10 mouse cellular contexts compared by ENCODE assay signal in genomic region chr9:28748902-28749301, GRCm38 (mm10).
DNase-seq lines count a peak whose midpoint lies in the region; ATAC-seq and TF ChIP-seq lines count a peak whose summit lies in the region.
"Had no signal": no experiment of that assay in that cellular context is flagged by ENCODE, and none has a peak within 500 bp of the region (broad histone marks: within the 10 kb centered on the region; RNA-seq: fewer than 3 reads in every experiment).

No protein-coding gene starts in this region.

- H3K27me3 ChIP-seq in intestine, postnatal 0 days (replicated peaks; ENCODE audit: control insufficient read depth, insufficient read depth, low read length): no peaks in the 10 kb centered on the region
- H3K27me3 ChIP-seq in intestine, embryonic 16.5 days (replicated peaks; ENCODE audit: control insufficient read depth, insufficient read depth, low read length): no peaks in the 10 kb centered on the region
- no peaks in the 10 kb centered on the region for H3K27me3 ChIP-seq in forebrain, embryonic 11.5 days (ENCODE audit: control insufficient read depth, insufficient read depth, low read length)
- H3K27me3 ChIP-seq: heart, embryonic 15.5 days; liver, embryonic 13.5 days had no signal

- no peak overlapping the region for H3K27ac ChIP-seq in intestine, postnatal 0 days (ENCODE audit: low read depth, low read length)
- H3K27ac ChIP-seq in intestine, embryonic 16.5 days (ENCODE audit: low read length): no peak overlapping the region
- H3K27ac ChIP-seq in forebrain, embryonic 11.5 days (ENCODE audit: low read depth, low read length): no peak overlapping the region
- H3K27ac ChIP-seq: heart, embryonic 15.5 days; liver, embryonic 13.5 days had no signal

- no peak overlapping the region for H3K4me3 ChIP-seq in intestine, postnatal 0 days (ENCODE audit: low read depth, low read length)
- H3K4me3 ChIP-seq in intestine, embryonic 16.5 days (ENCODE audit: low read length): no peak overlapping the region
- no peak overlapping the region for H3K4me3 ChIP-seq in forebrain, embryonic 11.5 days (ENCODE audit: low read depth, low read length)
- H3K4me3 ChIP-seq: heart, embryonic 15.5 days; liver, embryonic 13.5 days had no signal

- H3K4me1 ChIP-seq in intestine, postnatal 0 days (replicated peaks; ENCODE audit: control insufficient read depth, insufficient read depth, low read length): no peaks in the 10 kb centered on the region
- H3K4me1 ChIP-seq in intestine, embryonic 16.5 days (ENCODE audit: control insufficient read depth, insufficient read depth, low read length): no peaks in the 10 kb centered on the region
- no peaks in the 10 kb centered on the region for H3K4me1 ChIP-seq in forebrain, embryonic 11.5 days (replicated peaks; ENCODE audit: control insufficient read depth, insufficient read depth, low read length)
- H3K4me1 ChIP-seq: liver, embryonic 13.5 days had no signal

- DNase-seq in 3T3-L1 (ENCODE audit: low read depth, low spot score) (peak; percentile 23), NIH3T3 (ENCODE audit: low read depth) (peak; percentile 2), adipocyte (ENCODE audit: low spot score) (no peak)
- DNase-seq in embryo, embryonic 11.5 days (ENCODE audit: low read depth, low spot score): peak; percentile 13
- no peak for DNase-seq in lung, postnatal 14 days
- DNase-seq in forebrain, embryonic 11.5 days (ENCODE audit: low spot score): no peak
- DNase-seq: liver, embryonic 13.5 days had no signal

- ATAC-seq in intestine, postnatal 0 days: no peak
- no peak for ATAC-seq in intestine, embryonic 16.5 days
- no peak for ATAC-seq in forebrain, embryonic 11.5 days (replicated peaks; ENCODE audit: low FRiP score)

- H3K36me3 ChIP-seq in intestine, postnatal 0 days (ENCODE audit: control insufficient read depth, insufficient read depth): no peaks in the 10 kb centered on the region
- no peaks in the 10 kb centered on the region for H3K36me3 ChIP-seq in intestine, embryonic 16.5 days (ENCODE audit: control insufficient read depth, insufficient read depth, low read length)
- H3K36me3 ChIP-seq in forebrain, embryonic 11.5 days (ENCODE audit: control insufficient read depth, insufficient read depth, low read length): no peaks in the 10 kb centered on the region
- H3K36me3 ChIP-seq: heart, embryonic 15.5 days; liver, embryonic 13.5 days had no signal

- 79% methylated on average over 2 of the region's 2 CpGs for WGBS in intestine, postnatal 0 days
- WGBS in intestine, embryonic 16.5 days: 85% methylated on average over 2 of the region's 2 CpGs
- WGBS in forebrain, embryonic 11.5 days: 78% methylated on average over 2 of the region's 2 CpGs

- H3K4me2 ChIP-seq in intestine, postnatal 0 days (replicated peaks; ENCODE audit: low read depth): no peak overlapping the region
- no peak overlapping the region for H3K4me2 ChIP-seq in intestine, embryonic 16.5 days (ENCODE audit: low read depth, low read length)
- H3K4me2 ChIP-seq in forebrain, embryonic 11.5 days (ENCODE audit: low read depth, low read length, severe bottlenecking): no peak overlapping the region
- H3K4me2 ChIP-seq: heart, embryonic 15.5 days; liver, embryonic 13.5 days had no signal

- no peak overlapping the region for H3K9ac ChIP-seq in intestine, postnatal 0 days (ENCODE audit: low read depth, low read length)
- no peak overlapping the region for H3K9ac ChIP-seq in intestine, embryonic 16.5 days (ENCODE audit: low read depth, low read length)
- H3K9ac ChIP-seq in forebrain, embryonic 11.5 days (ENCODE audit: low read length): no peak overlapping the region
- H3K9ac ChIP-seq: heart, embryonic 15.5 days; liver, embryonic 13.5 days had no signal

- no peaks in the 10 kb centered on the region for H3K9me3 ChIP-seq in intestine, postnatal 0 days (ENCODE audit: control insufficient read depth)
- H3K9me3 ChIP-seq in intestine, embryonic 16.5 days (ENCODE audit: control insufficient read depth, low read length): no peaks in the 10 kb centered on the region
- no peaks in the 10 kb centered on the region for H3K9me3 ChIP-seq in forebrain, embryonic 11.5 days (ENCODE audit: control insufficient read depth, low read length)
- H3K9me3 ChIP-seq: heart, embryonic 15.5 days; liver, embryonic 13.5 days had no signal

- peak; percentile 68 for TF ChIP-seq CTCF in intestine, postnatal 0 days (IDR thresholded peaks at IDR 0.05; ENCODE audit: low read depth)

Comparison
In these comparisons a context has a peak if more than half of its experiments do, and no peak if none do; other contexts are left out.
1. DNase-seq: peak in 3T3-L1 (single experiment), NIH3T3 (single experiment) and embryo, embryonic 11.5 days (single experiment); none in adipocyte (single experiment), lung, postnatal 14 days (single experiment) and forebrain, embryonic 11.5 days (single experiment).